Mouse (Mus musculus) MEL (cell line): ENCODE data around the gene Spag5. TPM values are rescaled to one million over a fixed set of nuclear protein-coding genes. Genes with fewer than 3 reads are reported as not detected.

Experiments
- DNase-seq: peaks from one replicate; pipeline ENCODE4 v3.0.0; 2011; ENCODE audit warnings: low read depth, low spot score
- H3K27ac ChIP-seq: 2 replicates; pipeline ENCODE4 v1.5.1; 2012; ENCODE audit warnings: low read depth, mild to moderate bottlenecking, control low read depth, low read length, moderate library complexity; ENCODE audit not compliant: control insufficient read depth
- H3K27me3 ChIP-seq, 2 experiments: fragments of 150-350 bp in 1 of 2; sonication (generic) in 1 of 2; 2 replicates each; pipeline ENCODE4 v1.6.1; 2012; ENCODE audit warnings: low read length in 2 of 2, mild to moderate bottlenecking in 2 of 2, improper control_type of control experiment in 1 of 2, moderate library complexity in 1 of 2; ENCODE audit not compliant: insufficient read depth in 2 of 2, control insufficient read depth in 1 of 2
- H3K36me3 ChIP-seq, 2 experiments: 2 replicates each; pipeline ENCODE4 v1.6.1; 2012 to 2014; ENCODE audit warnings: low read length in 2 of 2, improper control_type of control experiment in 1 of 2, inconsistent platforms in 1 of 2, mild to moderate bottlenecking in 1 of 2; ENCODE audit not compliant: insufficient read depth in 2 of 2, control insufficient read depth in 1 of 2
- H3K4me1 ChIP-seq, 2 experiments: fragments of 150-350 bp in 1 of 2; sonication (generic) in 1 of 2; 2 replicates each; pipeline ENCODE4 v1.6.1; 2012; ENCODE audit warnings: low read length in 2 of 2, improper control_type of control experiment in 1 of 2, mild to moderate bottlenecking in 1 of 2; ENCODE audit not compliant: insufficient read depth in 2 of 2, control insufficient read depth in 1 of 2
- H3K4me3 ChIP-seq, 2 experiments: fragments of 150-350 bp in 1 of 2; sonication (generic) in 1 of 2; 2 replicates each; pipeline ENCODE4 v1.5.1; 2012; ENCODE audit warnings: low read depth in 2 of 2, low read length in 2 of 2, mild to moderate bottlenecking in 2 of 2, moderate library complexity in 2 of 2, control low read depth in 1 of 2, improper control_type of control experiment in 1 of 2; ENCODE audit not compliant: control insufficient read depth in 1 of 2, insufficient read depth in 1 of 2
- H3K79me2 ChIP-seq: 2 replicates; pipeline ENCODE4 v1.6.1; 2012; ENCODE audit warnings: mild to moderate bottlenecking, low read length, moderate library complexity; ENCODE audit not compliant: control insufficient read depth, poor library complexity, insufficient read depth
- H3K9ac ChIP-seq: 2 replicates; pipeline ENCODE4 v1.6.1; 2012; ENCODE audit warnings: low read depth, mild to moderate bottlenecking, control low read depth, low read length, moderate library complexity; ENCODE audit not compliant: control insufficient read depth, poor library complexity, severe bottlenecking
- H3K9me3 ChIP-seq: fragments of 150-350 bp; sonication (generic); replicated peaks from 2 replicates; pipeline ENCODE4 v1.6.1; 2012; ENCODE audit warnings: mild to moderate bottlenecking, low read length, improper control_type of control experiment, moderate library complexity; ENCODE audit not compliant: insufficient read depth
- BHLHE40 ChIP-seq: IDR thresholded peaks from 2 replicates; pipeline ENCODE4 v1.6.1; 2012; ENCODE audit warnings: low read depth, mild to moderate bottlenecking, inconsistent platforms, low read length, improper control_type of control experiment, borderline replicate concordance
- CHD1 ChIP-seq: IDR thresholded peaks from 2 replicates; pipeline ENCODE4 v1.6.1; 2012; ENCODE audit warnings: low read depth, mild to moderate bottlenecking, inconsistent platforms, low read length, improper control_type of control experiment
- CTCF ChIP-seq, 3 experiments: IDR thresholded peaks in 2 of 3; conservative IDR thresholded peaks in 1 of 3; 2 replicates each; pipeline ENCODE4 v1.5.1; 2011 to 2012; ENCODE audit warnings: low read length in 3 of 3, low read depth in 2 of 3, mild to moderate bottlenecking in 2 of 3, improper control_type of control experiment in 1 of 3, inconsistent platforms in 1 of 3, mixed read lengths in 1 of 3, moderate library complexity in 1 of 3; ENCODE audit not compliant: control insufficient read depth in 1 of 3, insufficient read depth in 1 of 3, poor library complexity in 1 of 3, severe bottlenecking in 1 of 3
- E2F4 ChIP-seq: IDR thresholded peaks from 2 replicates; pipeline ENCODE4 v1.6.1; 2011; ENCODE audit warnings: low read depth, low read length, improper control_type of control experiment, borderline replicate concordance
- ELF1 ChIP-seq: IDR thresholded peaks from 2 replicates; pipeline ENCODE4 v1.6.1; 2014; ENCODE audit warnings: low read depth, mild to moderate bottlenecking, inconsistent platforms, low read length, improper control_type of control experiment, moderate library complexity
- EP300 ChIP-seq, 2 experiments: IDR thresholded peaks; 2 replicates each; pipeline ENCODE4 v1.6.1; 2011; ENCODE audit warnings: improper control_type of control experiment in 2 of 2, low read length in 2 of 2, low read depth in 1 of 2, mild to moderate bottlenecking in 1 of 2
- GABPA ChIP-seq: IDR thresholded peaks from 2 replicates; pipeline ENCODE4 v1.6.1; 2012; ENCODE audit warnings: low read depth, mild to moderate bottlenecking, inconsistent platforms, low read length, improper control_type of control experiment, moderate library complexity
- GATA1 ChIP-seq: IDR thresholded peaks from 2 replicates; pipeline ENCODE4 v1.6.1; 2011; ENCODE audit warnings: low read depth, low read length, improper control_type of control experiment
- HCFC1 ChIP-seq: IDR thresholded peaks from 2 replicates; pipeline ENCODE4 v1.6.1; 2012; ENCODE audit warnings: low read depth, mild to moderate bottlenecking, inconsistent platforms, low read length, improper control_type of control experiment, moderate library complexity
- KAT2A ChIP-seq: conservative IDR thresholded peaks from 2 replicates; pipeline ENCODE4 v1.6.1; 2012; ENCODE audit warnings: low read depth, low read length, improper control_type of control experiment, inconsistent platforms
- MAX ChIP-seq: IDR thresholded peaks from 2 replicates; pipeline ENCODE4 v1.6.1; 2011; ENCODE audit warnings: low read length, improper control_type of control experiment
- MAZ ChIP-seq: IDR thresholded peaks from 2 replicates; pipeline ENCODE4 v1.6.1; 2012; ENCODE audit warnings: low read depth, mild to moderate bottlenecking, inconsistent platforms, low read length, improper control_type of control experiment
- MEF2A ChIP-seq: IDR thresholded peaks from 2 replicates; pipeline ENCODE4 v1.6.1; 2014; ENCODE audit warnings: low read depth, mild to moderate bottlenecking, inconsistent platforms, low read length, improper control_type of control experiment; ENCODE audit not compliant: poor library complexity, insufficient replicate concordance, severe bottlenecking; ENCODE audit errors: extremely low read depth
- MXI1 ChIP-seq: IDR thresholded peaks from 2 replicates; pipeline ENCODE4 v1.6.1; 2011; ENCODE audit warnings: mild to moderate bottlenecking, low read depth, low read length, improper control_type of control experiment
- MYB ChIP-seq: IDR thresholded peaks from 2 replicates; pipeline ENCODE4 v1.6.1; 2011; ENCODE audit warnings: mild to moderate bottlenecking, low read depth, low read length, improper control_type of control experiment
- MYC ChIP-seq: IDR thresholded peaks from 2 replicates; pipeline ENCODE4 v1.6.1; 2011; ENCODE audit warnings: low read depth, mild to moderate bottlenecking, low read length, improper control_type of control experiment, moderate library complexity
- NELFE ChIP-seq: IDR thresholded peaks from 2 replicates; pipeline ENCODE4 v1.6.1; 2011; ENCODE audit warnings: low read depth, low read length, improper control_type of control experiment
- NRF1 ChIP-seq: IDR thresholded peaks from 2 replicates; pipeline ENCODE4 v1.6.1; 2014; ENCODE audit warnings: low read depth, mild to moderate bottlenecking, inconsistent platforms, low read length, improper control_type of control experiment, moderate library complexity; ENCODE audit not compliant: poor library complexity, insufficient read depth, severe bottlenecking
- POLR2AphosphoS2 ChIP-seq: IDR thresholded peaks from 2 replicates; pipeline ENCODE4 v1.6.1; 2011; ENCODE audit warnings: low read length, improper control_type of control experiment
- POLR2AphosphoS5 ChIP-seq: IDR thresholded peaks from 2 replicates; pipeline ENCODE4 v1.6.1; 2012; ENCODE audit warnings: low read depth, borderline replicate concordance, mild to moderate bottlenecking, inconsistent platforms, low read length, moderate library complexity, mixed read lengths
- RAD21 ChIP-seq: IDR thresholded peaks from 2 replicates; pipeline ENCODE4 v1.6.1; 2011; ENCODE audit warnings: mild to moderate bottlenecking, low read depth, low read length, improper control_type of control experiment
- SIN3A ChIP-seq: IDR thresholded peaks from 2 replicates; pipeline ENCODE4 v1.6.1; 2012; ENCODE audit warnings: low read length, improper control_type of control experiment, inconsistent platforms
- SMC3 ChIP-seq: IDR thresholded peaks from 2 replicates; pipeline ENCODE4 v1.6.1; 2011; ENCODE audit warnings: low read depth, low read length, improper control_type of control experiment
- TAL1 ChIP-seq: IDR thresholded peaks from 2 replicates; pipeline ENCODE4 v1.6.1; 2012; ENCODE audit warnings: mild to moderate bottlenecking, inconsistent platforms, low read length, moderate library complexity, mixed read lengths
- TBP ChIP-seq: IDR thresholded peaks from 2 replicates; pipeline ENCODE4 v1.8.0; 2011; ENCODE audit warnings: low read depth, low read length, improper control_type of control experiment
- USF2 ChIP-seq, 2 experiments: IDR thresholded peaks; 2 replicates each; pipeline ENCODE4 v1.6.1; 2011 to 2012; ENCODE audit warnings: improper control_type of control experiment in 2 of 2, low read length in 2 of 2, borderline replicate concordance in 1 of 2, inconsistent platforms in 1 of 2, low read depth in 1 of 2, mild to moderate bottlenecking in 1 of 2; ENCODE audit not compliant: insufficient read depth in 1 of 2
- ZMIZ1 ChIP-seq: IDR thresholded peaks from 2 replicates; pipeline ENCODE4 v1.6.1; 2012; ENCODE audit warnings: low read depth, mild to moderate bottlenecking, inconsistent platforms, low read length, improper control_type of control experiment, moderate library complexity
- ZNF384 ChIP-seq: IDR thresholded peaks from 2 replicates; pipeline ENCODE4 v1.6.1; 2012; ENCODE audit warnings: low read depth, mild to moderate bottlenecking, inconsistent platforms, low read length, improper control_type of control experiment
- polyA plus RNA-seq, 2 experiments: library from polyadenylated mRNA; stranded (reverse) in 1 of 2; unstranded in 1 of 2; fragments of >175 nt in 1 of 2; fragments of >200 nt in 1 of 2; gene quantifications; 2 replicates each; pipeline versions ENCODE4 v1.2.1 to v1.2.4; 2012; ENCODE audit warnings: low replicate concordance in 2 of 2, low read depth in 1 of 2; ENCODE audit not compliant: insufficient read length in 2 of 2, insufficient read depth in 1 of 2, missing spikeins in 1 of 2
- total RNA-seq: library from RNA; depleted of rRNA; stranded (reverse); fragments of 300-350 nt; gene quantifications from 2 replicates; pipeline ENCODE4 v1.2.3, GENCODE M21; 2012

Spag5 gene
- total and polyA plus RNA-seq, 3 experiments = 40.1 to 274 (median 77.5) TPM

DNA sequence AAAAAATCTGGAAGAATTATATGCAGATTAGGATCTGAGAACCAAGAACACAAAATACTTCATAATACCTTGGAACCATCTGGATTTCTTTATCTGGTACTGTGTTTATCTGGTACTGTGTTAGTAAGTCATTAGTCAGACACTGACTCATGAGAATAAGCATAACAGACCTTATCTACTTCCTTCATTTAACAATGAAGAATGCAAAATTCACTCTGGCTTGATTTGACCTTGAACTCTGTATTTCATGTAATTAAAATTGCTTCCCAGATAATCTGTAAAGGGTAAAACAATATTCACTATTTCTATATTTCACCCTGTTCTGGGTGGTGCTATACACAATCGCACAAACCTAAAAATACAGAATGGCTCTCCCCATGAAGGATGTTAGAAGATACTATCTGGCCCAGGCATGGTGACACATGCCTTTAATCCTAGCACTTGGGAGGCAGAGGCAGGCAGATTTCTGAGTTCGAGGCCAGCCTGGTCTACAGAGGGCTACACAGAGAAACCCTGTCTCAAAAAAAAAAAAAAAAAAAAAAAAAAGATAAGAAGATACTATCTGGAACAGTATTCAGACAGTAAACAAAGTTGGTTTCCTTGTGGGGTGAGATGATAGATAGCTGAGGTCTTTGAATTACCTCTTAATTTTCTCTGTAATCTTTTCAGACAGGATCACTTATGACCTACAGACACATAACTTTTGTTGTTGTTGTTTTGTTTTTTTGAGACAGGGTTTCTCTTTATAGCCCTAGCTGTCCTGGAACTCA lies 40.7 kb upstream of the Spag5 start (continued):
- TF ChIP-seq ZMIZ1 (no peak), NRF1 (no peak), ZNF384 (peak; percentile 62), NELFE (no peak), GABPA (no peak), CHD1 (no peak), MEF2A (no peak), SIN3A (peak; percentile 56; the same call in 1 of the 2 replicates), USF2 (IDR thresholded peaks at IDR 0.05; ENCODE audit: borderline replicate concordance in 1 of 2, insufficient read depth in 1 of 2, low read depth in 1 of 2, low read length in 2 of 2) (no peak), POLR2AphosphoS5 (no peak), MYC (0 out of 2 replicates have a peak, but pooled peaks have one; percentile 36), MXI1 (no peak)
- TF ChIP-seq, all 39 proteins: peak for 11

DNA sequence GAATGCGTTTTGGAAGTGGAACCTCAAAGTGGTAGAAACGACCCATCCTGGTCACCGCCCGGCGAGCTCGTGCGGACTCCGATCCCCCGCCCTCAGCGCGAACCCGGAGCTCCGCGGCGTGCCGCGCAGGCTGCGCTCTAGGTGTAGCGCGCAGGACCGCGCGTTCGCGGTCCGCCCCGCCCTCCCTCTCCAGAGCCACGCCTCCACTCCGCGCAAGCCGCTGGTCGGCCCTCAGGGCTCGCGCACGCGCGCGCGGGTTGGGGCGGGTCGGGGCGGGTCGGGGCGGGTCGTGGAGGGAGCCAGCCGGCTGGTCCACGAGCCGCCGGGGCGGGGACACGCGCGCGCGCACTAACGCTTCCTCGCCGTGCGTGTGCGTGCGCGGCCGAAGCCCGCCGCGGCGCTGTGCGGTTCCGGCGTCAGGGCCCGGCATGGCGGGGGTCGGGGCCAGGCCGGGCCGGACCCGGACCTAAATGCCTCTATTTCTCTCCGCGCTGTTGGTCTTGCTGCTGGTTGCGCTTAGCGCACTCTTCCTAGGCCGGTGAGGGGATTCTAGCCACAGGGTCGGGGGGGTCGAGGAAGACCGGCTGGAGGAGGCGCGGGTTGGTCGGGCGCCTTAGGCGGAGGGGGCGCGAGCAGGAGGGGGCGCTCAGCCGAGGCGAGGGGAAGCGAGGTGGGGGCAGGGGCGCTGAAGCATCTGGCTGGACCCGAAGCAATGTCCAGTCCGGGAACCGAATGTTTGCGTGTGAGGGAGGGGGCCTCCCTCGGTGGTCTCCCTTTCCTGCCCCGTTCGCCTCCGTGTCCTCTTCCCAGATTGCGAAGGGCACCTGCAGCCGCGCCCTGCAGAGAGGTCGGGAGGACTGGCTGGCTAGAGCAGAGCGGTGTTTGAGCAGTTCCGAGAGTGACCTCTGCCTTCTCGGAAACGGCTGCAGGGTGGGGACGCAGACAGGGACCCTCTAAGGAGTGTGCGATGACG lies 39.7 kb upstream of the Spag5 start, which contains the start of gene 2610507B11Rik:
Gene 2610507B11Rik (plus strand): TSS at position 373 of the 973 bp plus-strand sequence.
- DNase-seq = peak; percentile 97
- no peaks in the 10 kb centered on the region for H3K27me3 ChIP-seq
- H3K4me3 ChIP-seq = peak within 1 kb of the TSS; percentile 95 to 96
- H3K79me2 ChIP-seq = peaks cover 8% of the 10 kb centered on the region
- no peaks in the 10 kb centered on the region for H3K9me3 ChIP-seq
- H3K36me3 ChIP-seq = peaks cover 6 to 13% of the 10 kb centered on the region in 2 experiments
- H3K9ac ChIP-seq = peak within 1 kb of the TSS; percentile 98
- peak within 1 kb of the TSS; percentile 77 for H3K27ac ChIP-seq
- peaks cover 4 to 6% of the 10 kb centered on the region in 2 experiments; a peak in 3 of 4 replicates for H3K4me1 ChIP-seq
- TF ChIP-seq GATA1 (no peak), CTCF (IDR thresholded peaks at IDR 0.05 in 2 of 3, conservative IDR thresholded peaks at IDR 0.05 in 1 of 3; ENCODE audit: control insufficient read depth in 1 of 3, insufficient read depth in 1 of 3, low read depth in 2 of 3, low read length in 3 of 3, poor library complexity in 1 of 3, severe bottlenecking in 1 of 3) (peak in 2 of 3 experiments; percentile 16 to 28; a peak in 3 of 6 replicates), MYB (no peak), POLR2AphosphoS5 (no peak), CHD1 (no peak), POLR2AphosphoS2 (peak; percentile 95), ZNF384 (0 out of 2 replicates have a peak, but pooled peaks have one; percentile 20), EP300 (IDR thresholded peaks at IDR 0.05; ENCODE audit: low read depth in 1 of 2, low read length in 2 of 2) (peak in 1 of 2 experiments; percentile 38; a peak in 2 of 4 replicates), NELFE (peak; percentile 98), MYC (no peak), MEF2A (no peak), BHLHE40 (no peak), SIN3A (peak; percentile 87), MAX (peak; percentile 41; the same call in 1 of the 2 replicates), TAL1 (no peak), NRF1 (peak; percentile 85), TBP (no peak), HCFC1 (peak; percentile 72), MAZ (peak; percentile 94), RAD21 (no peak), MXI1 (peak; percentile 90), GABPA (no peak), SMC3 (no peak), ZMIZ1 (peak; percentile 95), KAT2A (no peak; the same call in 1 of the 2 replicates), E2F4 (0 out of 2 replicates have a peak, but pooled peaks have one; percentile 47), ELF1 (peak; percentile 59; the same call in 1 of the 2 replicates)
